ENCODE assay signal across 8 mouse cellular contexts in the genomic region with DNA sequence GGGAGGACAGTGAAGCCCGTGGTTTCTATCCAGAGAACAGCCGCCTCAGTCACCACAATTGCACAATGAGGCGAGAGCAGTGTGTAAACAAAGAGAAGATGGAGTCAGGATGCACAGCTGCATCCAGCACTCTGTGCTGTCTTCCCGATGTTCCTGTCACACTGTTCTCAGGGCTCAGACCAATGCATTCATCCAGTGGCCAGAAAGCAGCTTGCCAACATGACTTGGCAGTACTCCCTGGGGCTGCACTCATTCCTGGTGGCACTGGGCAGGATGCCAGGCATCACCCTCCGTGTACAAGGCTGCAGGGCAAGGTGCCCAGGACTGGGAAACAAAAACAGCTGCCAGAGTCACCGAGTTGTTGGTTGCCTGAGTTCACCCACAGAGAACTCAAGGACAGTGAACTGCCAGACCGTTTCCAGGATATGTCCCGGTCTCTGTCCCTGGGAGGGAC.
DNase-seq lines count a peak whose midpoint lies in the region; ATAC-seq and TF ChIP-seq lines count a peak whose summit lies in the region.

No protein-coding gene starts in this region.

- H3K4me1 ChIP-seq in kidney, embryonic 15.5 days, result 0 out of 2 replicates have a peak, but pooled peaks cover 5% of the 10 kb centered on the region
- H3K4me1 ChIP-seq in cerebellum, adult 2 months (ENCODE audit: control insufficient read depth, insufficient read depth, low read length), result peaks cover 5% of the 10 kb centered on the region; the same call in 1 of the 2 replicates

- no peaks in the 10 kb centered on the region for H3K27me3 ChIP-seq in kidney, embryonic 15.5 days
- H3K27me3 ChIP-seq in cerebellum, adult 2 months (ENCODE audit: control insufficient read depth, insufficient read depth, low read length), result no peaks in the 10 kb centered on the region; the same call in 1 of the 2 replicates

- WGBS in kidney, embryonic 15.5 days, result 68% methylated on average over 8 of the region's 8 CpGs
- WGBS in cerebellum, adult 2 months, result 2% methylated on average over 8 of the region's 8 CpGs

- intact Hi-C loops in gastrocnemius, postnatal 36 days (cut with DNase I), result no loop called here

- peak; percentile 95 for DNase-seq in kidney, adult 11 months
- DNase-seq in cerebellum, adult 2 months, result peak; percentile 73 to 81
- peak; percentile 61 to 71 for DNase-seq in gastrocnemius, postnatal 36 days
- peak; percentile 81 to 96 for DNase-seq in layer of hippocampus, adult 18-20 months (ENCODE audit: low spot score in 2 of 2)
- DNase-seq in lung, postnatal 25 days (ENCODE audit: low spot score), result peak; percentile 75
- peak; percentile 77 for DNase-seq in skeletal muscle tissue, adult 2 months (ENCODE audit: low read depth, low spot score)
- DNase-seq in c-Kit-positive CD71-positive TER-119-positive erythroid progenitor cells, embryonic 14.5 days (ENCODE audit: low spot score), result no peak

- TF ChIP-seq POLR2A in cerebellum, adult 2 months (IDR thresholded peaks at IDR 0.05; ENCODE audit: borderline replicate concordance, insufficient read depth, low read length), result no peak

- ATAC-seq in kidney, embryonic 15.5 days (replicated peaks; ENCODE audit: low FRiP score), result no peak

- TF ChIP-seq CTCF in cerebellum, adult 2 months (IDR thresholded peaks at IDR 0.05; ENCODE audit: borderline replicate concordance, insufficient read depth, low read depth, low read length), result no peak

- H3K27ac ChIP-seq in kidney, embryonic 15.5 days, result no peak overlapping the region
- H3K27ac ChIP-seq in cerebellum, adult 2 months (ENCODE audit: insufficient read depth, low read length), result 0 out of 2 replicates have a peak overlapping the region, but pooled peaks have one; percentile 64

- H3K36me3 ChIP-seq in kidney, embryonic 15.5 days, result no peaks in the 10 kb centered on the region

- no peak overlapping the region for H3K4me2 ChIP-seq in kidney, embryonic 15.5 days

- no peaks in the 10 kb centered on the region for H3K9me3 ChIP-seq in kidney, embryonic 15.5 days (replicated peaks)

- H3K9ac ChIP-seq in kidney, embryonic 15.5 days, result no peak overlapping the region

- no peak overlapping the region for H3K4me3 ChIP-seq in kidney, embryonic 15.5 days (replicated peaks)
- no peak overlapping the region for H3K4me3 ChIP-seq in cerebellum, adult 2 months (replicated peaks; ENCODE audit: insufficient read depth, low read depth, low read length)
